Mouse (Mus musculus) cerebellum, adult 18-20 months (tissue): ENCODE measurements around the gene Smtnl1.
A peak's percentile ranks its signal among the peaks of the same experiment; 100 is the strongest.

Experiments used
- DNase-seq, 2 experiments: peaks; one replicate each; pipeline ENCODE4 v3.0.0; 2021

Smtnl1 gene

GRCm38 (mm10) chr2:84822552-84822951 is at the start of gene Smtnl1:
Gene Smtnl1 (minus strand): TSS chr2:84822652.
- DNase-seq: no peak

DNA sequence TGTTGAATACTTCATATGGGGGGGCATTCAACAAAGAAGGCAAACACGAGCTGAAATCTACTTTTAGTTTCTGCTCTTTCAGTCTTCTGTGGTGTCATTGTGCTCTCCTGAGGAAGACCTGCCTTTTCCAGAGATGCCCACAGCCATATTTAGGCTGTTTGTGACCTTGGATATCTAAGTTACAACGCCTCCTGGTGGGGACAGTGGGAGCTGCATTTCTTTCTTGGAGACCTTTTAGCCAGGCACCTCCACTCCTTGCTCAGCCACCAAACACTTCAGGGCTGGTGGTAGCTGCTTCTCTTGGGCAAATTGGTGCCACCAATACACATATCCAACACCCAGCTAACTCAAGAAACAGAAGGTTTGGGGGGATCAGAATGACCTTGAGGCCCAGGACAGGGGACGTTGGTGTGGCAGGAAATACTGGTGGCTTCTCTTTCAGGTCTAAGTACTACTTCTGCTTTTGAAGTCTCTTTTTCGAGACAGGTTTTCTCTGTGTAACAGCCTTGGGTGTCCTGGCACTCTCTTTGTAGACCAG is 48.2 kb upstream of the Smtnl1 start:
- no peak for DNase-seq

- no peak for DNase-seq
Measured at GRCm38 (mm10) chr2:84868977-84869376, 46.5 kb upstream of the Smtnl1 start.

- DNase-seq: no peak
Measured at GRCm38 (mm10) chr2:84868521-84868943, 46.1 kb upstream of the Smtnl1 start.

DNA sequence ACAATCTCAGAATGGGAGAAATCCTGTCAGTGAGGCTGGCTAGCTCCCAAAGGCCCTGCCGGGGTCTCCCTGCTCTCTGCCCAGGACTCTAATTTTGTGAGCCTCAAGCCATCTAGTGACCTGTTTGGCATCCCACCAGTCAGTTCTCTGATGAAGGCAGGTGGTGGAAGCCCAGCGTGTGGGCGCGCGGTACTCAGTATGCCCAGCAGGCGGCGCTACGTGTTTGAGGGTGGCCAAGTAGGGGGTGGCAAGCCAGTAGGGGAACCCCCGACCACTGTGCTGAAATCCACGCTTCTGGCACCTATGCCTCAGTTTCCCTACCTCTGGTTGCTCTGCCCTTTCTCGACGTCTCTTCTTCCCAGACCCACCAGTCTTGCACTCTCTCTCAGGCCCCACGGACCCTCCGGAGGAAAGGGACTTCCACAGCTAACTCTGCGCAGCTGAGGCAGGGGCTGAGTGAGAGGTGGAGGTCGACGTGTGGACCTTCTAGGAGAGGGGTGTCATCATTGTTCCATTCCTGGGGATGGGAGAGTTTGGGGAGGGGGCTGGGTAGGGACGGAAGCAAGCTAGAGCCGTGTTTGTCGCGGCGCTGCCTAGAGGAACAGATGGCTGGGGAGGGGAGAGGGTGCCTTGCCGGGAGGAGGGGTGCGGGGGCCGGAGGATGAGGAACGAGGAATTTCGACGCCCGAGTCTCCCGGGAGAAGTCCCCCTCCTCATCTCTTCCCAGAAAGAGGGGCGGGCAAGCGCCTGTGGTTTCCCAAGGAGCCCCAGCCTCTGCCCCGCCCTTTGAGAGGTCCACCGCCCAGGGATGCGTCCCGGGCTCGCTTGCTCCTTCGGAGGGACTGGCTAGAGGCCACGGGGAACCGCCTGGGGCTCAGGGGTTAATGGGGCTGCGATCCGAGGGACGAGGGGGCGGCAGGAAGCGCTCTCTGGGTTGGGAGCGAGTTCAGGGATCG is 43.4 kb upstream of the Smtnl1 start:
- DNase-seq: no peak

DNA sequence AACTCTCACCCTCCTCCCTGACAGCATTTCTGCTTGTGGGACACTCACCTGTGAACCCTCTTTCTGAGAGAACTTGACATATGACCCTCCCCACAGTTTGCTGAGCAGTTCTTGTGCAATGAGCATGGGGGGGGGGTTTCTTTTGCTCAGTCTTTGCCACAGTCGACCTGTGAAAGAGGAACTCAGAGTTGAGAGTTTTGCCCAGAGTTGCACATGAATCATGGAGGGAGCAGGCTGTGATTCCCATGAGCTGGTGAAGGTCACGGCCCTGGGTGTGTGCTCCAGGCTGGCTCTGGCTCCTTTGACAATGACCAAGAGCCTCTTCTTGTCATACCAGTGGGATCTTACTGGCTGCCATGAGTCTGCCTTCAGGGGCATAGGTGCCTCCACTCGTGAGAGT is 39.8 kb upstream of the Smtnl1 start:
- DNase-seq: no peak

DNA sequence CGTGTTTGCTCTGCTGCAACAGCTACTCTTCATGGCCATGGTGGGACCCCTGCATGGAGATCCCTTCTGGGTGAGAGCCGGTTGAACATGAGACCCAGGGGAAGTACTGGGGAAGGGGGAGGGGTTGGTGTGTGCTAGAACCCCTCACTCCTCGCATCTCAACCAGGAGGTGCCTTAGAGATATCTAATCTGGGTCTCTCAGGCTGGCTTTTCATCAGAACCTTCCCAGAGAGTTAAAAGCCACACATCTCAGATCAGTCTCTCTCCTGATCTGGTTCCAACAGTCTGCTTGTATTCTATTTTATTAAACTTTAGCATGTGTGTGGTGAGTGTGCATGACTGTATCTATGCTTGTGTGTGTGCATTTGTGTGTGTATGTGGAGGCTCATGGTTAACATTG is 39.0 kb upstream of the Smtnl1 start:
- DNase-seq: no peak

GRCm38 (mm10) chr2:84859991-84860780 is 37.7 kb upstream of the Smtnl1 start:
- DNase-seq: no peak

DNA sequence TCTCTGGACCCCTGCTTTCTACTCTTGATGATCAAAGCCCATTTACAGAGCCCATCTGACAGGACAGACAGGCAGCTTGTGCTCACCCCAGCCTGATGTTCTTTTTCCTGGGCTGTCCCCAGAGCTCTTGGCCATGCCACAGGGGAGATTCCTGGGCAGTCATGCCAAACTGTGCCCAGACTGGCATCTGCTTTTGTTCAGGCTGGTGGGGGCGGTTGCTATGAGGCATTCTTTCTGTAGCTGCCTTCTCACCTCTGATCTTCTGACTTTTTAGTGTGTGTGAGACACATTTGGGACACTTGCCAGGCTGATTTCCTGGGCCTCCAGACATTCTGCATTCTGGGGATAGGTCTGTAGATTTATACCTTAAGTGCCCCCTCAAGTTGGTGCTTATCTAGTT is 36.1 kb upstream of the Smtnl1 start:
- DNase-seq: no peak

DNA sequence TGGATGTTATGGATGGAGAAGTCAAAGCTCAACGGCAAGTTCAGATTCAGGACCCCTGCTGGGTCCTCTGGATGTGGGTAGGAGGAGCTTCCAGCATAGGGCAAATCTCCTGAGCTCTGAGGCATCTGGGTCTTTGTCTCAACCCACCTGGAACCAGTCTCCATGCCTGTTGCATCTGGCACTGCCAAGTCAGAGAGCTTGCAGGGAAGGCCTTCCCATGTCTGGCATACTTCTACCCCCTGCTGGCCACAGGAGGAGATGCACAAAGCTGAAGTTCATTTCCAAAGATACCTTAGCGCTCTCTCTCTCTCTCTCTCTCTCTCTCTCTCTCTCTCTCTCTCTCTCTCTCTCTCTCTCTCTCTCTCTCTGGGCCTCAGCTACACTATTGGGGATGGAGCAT is 33.3 kb upstream of the Smtnl1 start:
- DNase-seq: peak; percentile 13 to 26

DNA sequence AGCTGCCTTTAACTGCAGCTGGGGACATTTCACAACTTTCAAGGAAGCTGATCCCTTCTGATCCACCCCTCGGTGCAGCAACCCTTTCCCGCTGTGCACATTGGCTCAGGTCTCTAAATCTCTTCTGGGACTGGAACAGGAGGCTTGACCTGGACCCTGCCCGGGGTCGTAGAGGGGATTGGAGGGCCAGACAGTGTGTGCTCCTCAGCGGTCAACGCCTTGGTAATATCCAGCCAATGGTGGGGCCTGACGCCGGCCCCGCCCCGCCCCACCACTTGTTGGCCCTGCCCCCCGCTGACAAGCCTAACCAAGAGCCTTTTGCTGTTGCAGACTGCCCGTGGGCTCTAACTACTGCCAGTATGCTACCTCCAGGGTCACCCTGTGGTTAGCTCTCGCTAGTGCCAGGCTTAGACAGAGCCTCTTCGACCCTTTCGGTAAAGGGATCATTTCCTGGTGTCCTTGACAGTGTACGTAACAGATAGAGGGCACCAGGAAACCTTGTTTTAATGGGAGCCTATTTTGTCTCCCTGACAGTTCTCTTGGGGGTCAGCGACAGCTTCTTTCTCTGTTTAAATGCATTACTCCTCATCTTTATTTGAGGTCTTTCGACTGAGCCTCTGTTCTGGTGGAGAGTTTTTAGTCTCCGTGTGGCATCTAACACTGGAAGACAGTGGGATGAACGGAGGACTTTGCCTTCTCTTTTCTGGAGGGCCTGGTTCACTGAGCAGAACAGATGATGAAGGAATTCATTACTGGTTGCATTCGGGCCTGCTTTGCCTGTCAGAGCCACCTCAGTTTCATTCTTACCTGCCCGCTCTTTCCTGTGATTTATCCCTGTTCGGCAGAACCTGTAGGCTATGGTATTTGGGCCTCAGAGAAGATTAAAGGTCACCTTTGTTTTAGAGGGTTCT is 28.9 kb upstream of the Smtnl1 start:
- peak in 1 of 2 experiments; percentile 2 for DNase-seq

- no peak for DNase-seq
Measured at GRCm38 (mm10) chr2:84850407-84851129, 28.1 kb upstream of the Smtnl1 start.

- DNase-seq: no peak
Measured at GRCm38 (mm10) chr2:84845226-84845625, 22.8 kb upstream of the Smtnl1 start.

- no peak for DNase-seq
Measured at GRCm38 (mm10) chr2:84843654-84844053, 21.2 kb upstream of the Smtnl1 start.

- DNase-seq: no peak
Measured at GRCm38 (mm10) chr2:84841905-84842304, 19.5 kb upstream of the Smtnl1 start.

DNA sequence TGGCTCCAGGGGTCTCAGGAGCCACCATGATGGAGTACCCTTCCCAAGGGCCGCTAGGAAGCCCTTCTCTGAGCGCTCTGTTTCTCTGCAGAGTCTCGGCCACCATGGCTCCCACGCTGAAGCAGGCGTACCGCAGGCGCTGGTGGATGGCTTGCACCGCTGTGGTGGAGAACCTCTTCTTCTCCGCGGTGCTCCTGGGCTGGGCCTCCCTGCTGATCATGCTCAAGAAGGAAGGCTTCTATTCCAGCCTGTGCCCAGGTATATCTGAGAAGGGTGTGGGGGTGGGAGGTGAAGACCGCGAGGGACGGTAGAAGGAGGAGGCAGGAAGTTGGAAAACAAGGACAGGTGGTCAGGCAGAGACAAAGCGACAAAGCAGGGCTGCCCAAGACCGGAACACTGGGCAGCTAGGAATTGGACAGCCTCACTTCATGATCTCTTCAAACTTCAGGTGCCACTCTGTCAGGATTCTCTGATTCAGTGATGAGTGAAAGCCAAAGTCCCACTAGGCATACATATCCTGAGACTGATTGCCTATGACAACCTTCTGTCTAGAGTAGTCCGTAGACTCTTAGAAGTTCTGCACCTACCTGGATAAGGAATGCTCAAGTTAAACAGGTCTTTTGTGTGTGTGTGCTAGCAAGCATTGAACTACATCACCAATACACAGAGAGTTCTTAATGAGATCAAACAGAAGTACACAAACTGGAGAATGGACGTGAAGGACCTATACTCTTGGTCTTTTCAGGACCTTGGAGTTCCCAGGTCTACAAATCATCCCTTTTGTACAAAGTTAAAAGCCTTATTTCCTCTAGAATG is 18.5 kb upstream of the Smtnl1 start:
- no peak for DNase-seq

DNA sequence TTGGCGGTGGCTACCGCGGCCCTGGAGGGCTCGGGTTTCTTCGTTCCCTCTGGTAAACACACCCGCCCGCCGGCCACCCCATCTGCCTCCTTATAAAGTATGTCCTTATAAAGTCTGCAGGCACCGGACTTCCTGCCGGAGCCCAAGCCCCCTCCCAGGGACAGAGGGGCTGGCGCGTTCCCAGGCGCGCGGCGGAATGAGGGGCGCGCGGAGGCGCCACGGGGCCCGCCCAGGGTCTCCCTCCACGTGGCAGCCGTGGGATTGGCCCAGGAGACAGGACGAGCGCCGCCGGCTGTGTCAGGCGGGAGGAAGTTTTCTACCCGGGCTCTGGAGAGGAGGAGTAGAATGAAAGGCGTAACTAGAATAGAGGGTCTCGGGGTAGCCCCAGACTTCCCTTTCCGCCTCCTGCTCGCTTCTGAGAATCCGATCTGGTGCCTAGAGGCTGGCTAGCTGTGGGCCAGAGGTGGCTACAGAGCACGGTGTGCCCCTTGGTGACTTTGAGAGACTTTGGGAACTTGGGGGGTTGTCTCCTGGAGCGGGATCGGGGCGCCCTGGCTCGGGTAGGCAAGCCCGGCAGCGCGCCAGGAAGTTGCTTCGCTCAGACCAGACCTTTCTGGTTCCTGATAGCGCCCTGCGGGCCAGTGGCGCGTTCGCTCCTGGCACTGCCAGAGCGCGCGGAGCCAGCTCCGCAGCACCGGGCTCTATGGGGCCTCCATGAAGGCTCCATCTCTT is 17.7 kb upstream of the Smtnl1 start:
- DNase-seq: no peak

DNA sequence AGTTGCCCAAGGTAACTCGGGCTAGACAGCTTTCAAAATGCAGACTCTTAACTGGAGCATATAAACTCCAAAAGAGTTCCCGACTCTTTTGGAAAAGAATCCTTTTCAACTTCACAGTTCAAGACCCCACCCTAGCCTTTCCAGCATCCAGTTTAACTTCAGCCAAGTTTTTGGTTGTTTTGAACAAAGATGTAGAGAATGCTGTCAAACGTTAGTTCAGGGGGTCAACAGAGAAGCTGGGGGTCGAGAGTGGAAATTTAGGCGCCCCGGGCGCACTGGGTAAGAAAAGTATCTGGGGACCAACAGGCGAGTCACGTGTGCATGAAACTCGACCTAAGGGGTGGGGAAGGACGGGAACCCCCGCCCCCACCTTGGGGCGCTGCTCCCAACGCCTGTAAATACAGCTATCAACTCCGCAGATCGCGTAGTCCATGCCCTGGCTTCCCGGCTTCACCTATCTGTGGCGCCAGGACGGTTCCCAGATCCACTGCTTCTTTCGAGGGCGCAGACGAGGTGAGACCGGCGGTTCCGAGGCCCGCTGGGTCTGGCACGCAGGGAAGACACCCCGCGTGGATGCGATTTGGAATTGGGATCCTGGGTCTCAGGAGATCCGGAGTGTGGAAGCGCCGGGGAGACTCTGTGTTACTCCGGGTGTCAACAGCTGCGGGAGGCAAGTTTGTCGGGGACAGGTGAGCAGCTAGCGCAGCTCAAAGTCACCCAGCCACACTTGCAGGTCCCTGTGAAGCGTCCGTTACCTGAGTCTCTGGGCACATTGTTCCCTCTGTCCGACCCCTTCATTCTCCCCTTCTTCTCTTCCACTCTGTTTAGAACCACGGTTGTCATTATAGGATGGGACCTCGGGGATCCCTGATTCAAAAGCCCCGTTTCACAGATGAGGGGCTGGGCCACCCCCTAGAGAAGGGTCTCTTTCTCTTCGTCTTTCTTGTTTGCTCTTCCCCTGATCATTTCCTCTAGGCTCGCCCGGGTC is 16.8 kb upstream of the Smtnl1 start:
- DNase-seq: no peak

DNA sequence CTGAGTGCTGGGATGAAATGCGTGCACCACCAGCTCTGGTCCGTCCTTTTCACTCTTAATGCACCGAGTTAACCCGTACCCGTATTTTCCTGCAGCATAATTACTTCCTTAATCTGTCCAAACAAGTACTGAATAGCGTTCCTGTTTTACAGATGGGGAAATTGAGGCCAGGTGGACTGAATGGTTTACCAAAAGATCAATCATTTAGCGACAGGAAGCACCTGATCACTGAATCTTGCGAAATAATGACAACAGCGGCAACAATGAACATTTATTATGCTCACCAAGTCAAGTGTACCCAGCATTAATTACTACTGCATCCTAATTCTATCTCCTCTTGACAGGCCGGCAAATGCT is 16.1 kb upstream of the Smtnl1 start, which contains the start of gene Slc43a1:
Slc43a1 (plus strand) TSS at position 258 of the 357 bp plus-strand sequence.
- DNase-seq: no peak
